19 mouse cellular contexts compared by ENCODE assay signal in genomic region chr2:165639075-165639755, GRCm38 (mm10). TPM values are rescaled to one million over a fixed set of nuclear protein-coding genes. Genes with fewer than 3 reads are reported as not detected.
DNase-seq lines count a peak whose midpoint lies in the region; ATAC-seq and TF ChIP-seq lines count a peak whose summit lies in the region.
"Had no signal": no experiment of that assay in that cellular context is flagged by ENCODE, and none has a peak within 500 bp of the region (broad histone marks: within the 10 kb centered on the region; RNA-seq: fewer than 3 reads in every experiment).

No protein-coding gene starts in this region.

- H3K36me3 ChIP-seq in lung, embryonic 14.5 days (ENCODE audit: insufficient read depth), result no peaks in the 10 kb centered on the region
- no peaks in the 10 kb centered on the region for H3K36me3 ChIP-seq in liver, embryonic 12.5 days
- H3K36me3 ChIP-seq: heart, embryonic 13.5 days had no signal

- H3K4me3 ChIP-seq in lung, embryonic 14.5 days (ENCODE audit: low read depth, low read length), result no peak overlapping the region
- H3K4me3 ChIP-seq in liver, embryonic 12.5 days, result no peak overlapping the region
- no peak overlapping the region for H3K4me3 ChIP-seq in layer of hippocampus, adult 2 months
- H3K4me3 ChIP-seq: erythroblast, embryonic 14.5 days; heart, embryonic 13.5 days had no signal

- H3K4me1 ChIP-seq in lung, embryonic 14.5 days (ENCODE audit: insufficient read depth), result no peaks in the 10 kb centered on the region
- peaks cover 40% of the 10 kb centered on the region for H3K4me1 ChIP-seq in liver, embryonic 12.5 days

- WGBS in lung, embryonic 14.5 days, result 65% methylated on average over 11 of the region's 11 CpGs
- 19% methylated on average over 11 of the region's 11 CpGs for WGBS in liver, embryonic 12.5 days (ENCODE audit: insufficient replicate concordance)

- H3K27ac ChIP-seq in lung, embryonic 14.5 days (ENCODE audit: low read depth), result no peak overlapping the region
- H3K27ac ChIP-seq in liver, embryonic 12.5 days, result peak overlapping the region; percentile 66
- H3K27ac ChIP-seq in layer of hippocampus, adult 2 months, result no peak overlapping the region
- H3K27ac ChIP-seq: heart, embryonic 13.5 days had no signal

- no peaks in the 10 kb centered on the region for H3K27me3 ChIP-seq in lung, embryonic 14.5 days (ENCODE audit: insufficient read depth, low read length)
- H3K27me3 ChIP-seq in liver, embryonic 12.5 days (replicated peaks), result no peaks in the 10 kb centered on the region
- H3K27me3 ChIP-seq: heart, embryonic 13.5 days had no signal

- no peak overlapping the region for H3K4me2 ChIP-seq in lung, embryonic 14.5 days
- peak overlapping the region; percentile 42 for H3K4me2 ChIP-seq in liver, embryonic 12.5 days
- H3K4me2 ChIP-seq: heart, embryonic 13.5 days had no signal

- no peak overlapping the region for H3K9ac ChIP-seq in lung, embryonic 14.5 days
- H3K9ac ChIP-seq in liver, embryonic 12.5 days, result no peak overlapping the region
- H3K9ac ChIP-seq: heart, embryonic 13.5 days had no signal

- H3K9me3 ChIP-seq in lung, embryonic 14.5 days (ENCODE audit: low read depth, low read length), result no peaks in the 10 kb centered on the region
- 0 out of 2 replicates have a peak, but pooled peaks cover 3% of the 10 kb centered on the region for H3K9me3 ChIP-seq in liver, embryonic 12.5 days (replicated peaks)

- peak; percentile 23 for DNase-seq in lung, embryonic 14.5 days
- DNase-seq in lung, postnatal 36 days, result no peak
- peak; percentile 30 for DNase-seq in c-Kit-positive CD71-positive TER-119-negative erythroid progenitor cells, embryonic 14.5 days (ENCODE audit: low read depth)
- DNase-seq in layer of hippocampus, adult 9-10 months (ENCODE audit: low spot score), result no peak
- no peak for DNase-seq in layer of hippocampus, adult 2 months (ENCODE audit: low spot score in 2 of 2)
- DNase-seq: cerebellum, adult 11-12 months; heart, postnatal 36 days; kidney, adult 8-10 months; kidney, postnatal 36 days; left cerebral cortex, postnatal 4 days; lung, adult 18-20 months; lung, postnatal 4 days; right cerebral cortex, postnatal 4 days had no signal

- TF ChIP-seq CTCF in lung, embryonic 14.5 days (IDR thresholded peaks at IDR 0.05; ENCODE audit: low read depth), result no peak
- no peak for TF ChIP-seq CTCF in layer of hippocampus, adult 2 months (conservative IDR thresholded peaks at IDR 0.05)

- no peak for ATAC-seq in lung, embryonic 14.5 days (ENCODE audit: insufficient read depth)
- peak; percentile 73 for ATAC-seq in liver, embryonic 12.5 days
- ATAC-seq in megakaryocyte progenitor cell, adult 5-6 weeks (replicated peaks; ENCODE audit: poor library complexity), result peak; percentile 86
- ATAC-seq: forebrain, embryonic 14.5 days; midbrain, embryonic 16.5 days had no signal

RNA-seq across cellular contexts. Expression of gene Eya2, which starts 44.4 kb away (rescaled TPM):
- polyA plus RNA-seq in lung, embryonic 14.5 days (2014; fragmentation: Nextera tagmentation; extraction: Ambion mirVana), result 1.6 and 2.1 TPM in 2 replicates
- 0.07 and 0.36 TPM in 2 replicates for polyA plus RNA-seq in liver, embryonic 12.5 days (2016; fragmentation: Nextera tagmentation; extraction: Ambion mirVana)
- total RNA-seq in megakaryocyte progenitor cell, adult 5-6 weeks (2015), result 1.7 TPM in 2 replicates
- total RNA-seq in megakaryocyte progenitor cell, adult 5-6 weeks (2017), result 0.33 and 1.8 TPM in 2 replicates
- 1 to 10 TPM; 2.0 to 2.9 TPM for total RNA-seq in layer of hippocampus, adult 2 months (2021)
- polyA plus RNA-seq: erythroblast, embryonic 14.5 days had no signal

Comparison
In these comparisons a context has a peak if more than half of its experiments do, and no peak if none do; other contexts are left out.
1. DNase-seq: peak in lung, embryonic 14.5 days (single experiment) and c-Kit-positive CD71-positive TER-119-negative erythroid progenitor cells, embryonic 14.5 days (single experiment); none in lung, postnatal 36 days (single experiment), layer of hippocampus, adult 9-10 months (single experiment) and layer of hippocampus, adult 2 months (0 of 2).